Mouse (Mus musculus) thymus, postnatal 14 days (tissue): ENCODE data around the gene Foxf1.

ENCODE experiments used
- DNase-seq: peaks from one replicate; pipeline ENCODE4 v3.0.0; 2021

The Foxf1 gene

GRCm38 (mm10) chr8:121084210-121084951 is at the start of gene Foxf1:
TSS of gene Foxf1 (plus strand) at chr8:121084386.
- no peak for DNase-seq

DNA sequence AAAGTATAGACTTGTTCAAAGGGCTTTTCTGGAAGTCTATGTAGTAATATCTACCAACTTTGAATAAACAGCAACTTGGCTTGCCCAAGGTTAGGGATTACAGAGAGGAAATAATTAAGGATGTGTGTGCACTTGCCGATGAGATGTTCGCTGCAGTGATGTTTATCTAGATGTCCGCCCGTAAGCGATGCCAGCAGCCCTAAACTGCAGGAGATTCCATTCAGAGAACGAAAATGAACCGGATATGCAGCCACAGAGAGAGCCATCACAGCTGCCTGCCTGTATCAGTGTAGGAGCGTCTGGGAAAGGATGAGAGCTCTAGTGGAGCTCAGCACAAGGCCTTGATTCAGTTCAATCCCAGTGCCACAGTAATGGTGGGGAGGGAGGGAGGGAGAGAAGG is 48.6 kb upstream of the Foxf1 start:
- DNase-seq: no peak

DNA sequence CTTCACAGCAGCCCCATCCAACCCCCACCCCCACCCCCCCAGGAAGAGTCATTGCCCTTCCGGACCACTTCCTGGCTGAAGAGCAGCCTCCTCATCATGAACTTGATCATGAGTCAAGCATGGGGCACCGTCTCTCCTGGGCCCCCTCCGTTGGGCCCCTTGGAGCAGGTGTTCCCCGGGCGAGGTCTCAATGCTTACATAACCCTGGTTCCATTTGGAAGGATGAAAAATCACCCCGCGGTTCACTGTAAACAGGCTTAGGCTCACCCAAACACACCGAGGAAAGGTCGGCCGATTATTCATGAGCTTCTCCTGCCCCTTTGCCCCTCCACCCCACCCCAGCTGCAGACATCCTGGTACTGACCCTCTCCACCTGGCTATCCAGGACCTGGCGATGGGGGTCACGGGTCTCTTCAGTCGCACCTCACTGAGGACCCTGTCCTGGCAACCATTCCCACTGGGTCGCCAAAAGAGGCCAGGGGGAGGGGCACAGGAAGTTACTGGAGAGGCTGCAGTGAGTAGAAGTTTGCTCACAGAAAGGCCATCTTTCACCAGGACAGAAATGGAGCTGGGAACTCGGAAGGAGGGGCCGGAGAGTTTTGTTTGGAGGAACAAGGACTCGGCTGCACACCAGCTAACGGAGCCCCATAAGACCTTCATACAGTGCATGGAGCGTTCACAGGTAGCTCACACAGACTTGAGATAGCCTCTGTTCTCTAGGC is 40.3 kb upstream of the Foxf1 start:
- DNase-seq: no peak

GRCm38 (mm10) chr8:121047441-121047840 is 36.7 kb upstream of the Foxf1 start:
- DNase-seq: peak; percentile 50

DNA sequence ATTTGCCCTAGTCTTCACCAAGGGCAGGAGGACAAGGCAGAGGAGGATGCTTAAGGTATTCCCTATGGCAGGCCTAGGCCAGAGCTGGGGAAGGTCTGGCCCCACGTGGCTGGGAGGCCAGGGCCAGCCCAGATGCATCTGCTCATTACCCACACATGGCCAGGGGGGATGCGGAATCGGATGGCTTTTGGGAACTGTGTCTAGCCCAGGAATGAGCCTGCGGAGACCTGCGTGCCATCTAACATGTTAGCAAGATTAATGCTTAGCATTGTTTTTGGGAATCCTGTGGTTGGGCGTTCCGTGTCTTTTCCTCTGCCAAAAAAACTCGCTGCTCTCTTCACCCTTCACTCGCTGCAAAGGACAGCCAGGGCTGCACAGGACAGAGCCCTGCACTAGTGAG is 26.1 kb upstream of the Foxf1 start:
- DNase-seq: no peak

GRCm38 (mm10) chr8:121059098-121059497 is 25.1 kb upstream of the Foxf1 start:
- DNase-seq: no peak

DNA sequence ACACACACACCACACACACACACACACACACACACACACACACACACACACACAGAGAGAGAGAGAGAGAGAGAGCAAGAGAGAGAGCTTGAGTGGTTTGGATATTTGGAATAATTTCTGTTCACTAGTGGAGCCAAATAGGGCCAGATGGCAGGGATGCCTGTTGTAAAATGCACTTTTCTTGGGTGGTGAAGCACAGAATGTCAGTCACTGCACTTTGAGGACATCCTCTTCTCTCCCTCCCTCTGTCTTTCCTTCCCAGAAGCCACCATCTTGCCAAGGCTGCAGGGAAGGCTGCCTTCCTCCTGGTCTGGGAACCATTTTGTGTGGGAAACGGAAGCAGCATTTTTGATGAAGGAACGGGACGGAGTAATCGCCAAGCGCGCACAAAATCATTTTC is 21.7 kb upstream of the Foxf1 start:
- no peak for DNase-seq

DNA sequence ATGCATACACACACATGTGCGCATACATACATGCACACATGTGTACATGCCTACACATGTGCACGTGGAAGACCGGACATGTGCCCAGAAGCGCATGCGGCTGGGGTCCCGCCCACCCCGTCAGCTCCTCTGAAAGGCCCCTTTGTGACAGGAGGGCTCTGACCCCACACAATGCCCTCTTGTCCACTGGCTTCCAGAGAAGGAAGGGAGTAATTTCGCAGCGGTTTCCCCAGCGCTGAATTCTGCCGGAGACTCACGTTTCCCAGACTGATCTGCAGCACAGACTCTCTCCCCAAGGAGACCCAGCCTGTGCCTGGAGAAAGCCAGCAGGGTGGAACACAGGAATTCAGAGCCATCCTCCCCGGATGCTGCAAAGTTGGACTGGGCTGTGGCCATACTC is 20.5 kb upstream of the Foxf1 start:
- no peak for DNase-seq

DNA sequence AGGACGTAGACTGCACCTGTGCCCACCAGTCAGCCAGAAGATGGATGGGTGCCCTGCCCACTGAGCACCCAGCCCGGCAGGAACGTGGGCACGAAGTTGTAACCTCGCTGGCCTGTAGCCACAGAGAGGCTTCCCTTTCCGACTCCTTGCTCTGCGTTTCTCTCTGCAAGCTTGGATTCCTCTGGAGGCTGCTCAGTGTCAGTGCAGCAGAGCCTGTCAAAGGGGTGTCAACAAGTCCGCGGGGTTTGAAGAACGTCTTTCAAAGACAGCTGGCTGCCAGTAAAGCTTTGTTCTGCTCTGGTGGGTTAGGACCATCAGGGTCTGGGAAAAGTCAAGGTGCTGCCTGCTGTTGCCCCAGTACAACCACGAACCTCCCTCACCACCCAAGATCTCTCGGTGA is 12.7 kb upstream of the Foxf1 start:
- no peak for DNase-seq

GRCm38 (mm10) chr8:121072406-121073130 is 11.6 kb upstream of the Foxf1 start:
- no peak for DNase-seq

DNA sequence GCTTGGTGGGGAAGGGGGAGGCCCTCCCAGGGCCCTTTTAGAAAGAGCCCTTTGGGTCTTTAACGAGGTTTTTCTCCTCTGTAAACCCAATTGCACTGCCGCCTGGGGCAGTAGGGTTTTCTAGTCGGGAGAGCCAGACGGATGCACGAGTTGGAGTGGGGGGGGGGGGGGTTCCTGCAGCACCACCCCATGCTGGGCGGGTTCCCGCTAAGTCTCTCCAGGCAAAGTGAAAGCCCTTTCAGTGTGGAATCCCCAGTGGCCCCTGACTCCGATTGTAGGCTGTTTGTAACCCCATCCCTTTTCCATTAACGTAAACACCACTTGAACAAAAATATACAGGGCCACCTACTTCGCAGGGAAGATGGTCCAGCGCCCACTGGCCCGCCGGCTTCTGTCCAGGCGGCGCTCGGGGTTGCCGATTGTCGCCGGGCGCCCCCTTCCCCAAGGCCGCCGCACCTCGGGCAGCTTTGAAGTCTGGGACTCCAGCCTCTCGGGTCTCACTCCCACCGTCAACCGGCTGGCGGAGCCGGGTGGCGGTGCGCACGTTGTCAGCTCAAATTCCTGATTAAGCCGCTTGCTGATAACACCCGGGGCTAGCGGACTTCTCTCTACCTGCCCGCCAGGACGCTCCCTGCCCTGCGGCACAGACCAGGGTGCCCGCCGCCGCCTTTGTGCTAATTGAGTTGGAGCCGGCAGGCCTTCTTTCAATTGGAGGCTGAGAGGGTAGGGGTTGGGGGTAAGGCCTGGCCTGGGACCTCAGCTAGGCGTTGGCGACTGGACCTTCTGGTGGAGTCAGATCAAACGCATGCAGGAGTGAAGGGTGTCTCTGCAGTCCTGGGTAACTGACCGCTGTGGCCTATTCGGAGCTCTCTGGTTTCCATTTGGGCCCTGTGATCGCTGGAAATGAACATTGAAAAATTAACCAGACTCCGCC is 10.7 kb upstream of the Foxf1 start:
- DNase-seq: no peak

- DNase-seq: no peak
These were observed 9.9 kb upstream of the Foxf1 start for GRCm38 (mm10) chr8:121074108-121074847.

DNA sequence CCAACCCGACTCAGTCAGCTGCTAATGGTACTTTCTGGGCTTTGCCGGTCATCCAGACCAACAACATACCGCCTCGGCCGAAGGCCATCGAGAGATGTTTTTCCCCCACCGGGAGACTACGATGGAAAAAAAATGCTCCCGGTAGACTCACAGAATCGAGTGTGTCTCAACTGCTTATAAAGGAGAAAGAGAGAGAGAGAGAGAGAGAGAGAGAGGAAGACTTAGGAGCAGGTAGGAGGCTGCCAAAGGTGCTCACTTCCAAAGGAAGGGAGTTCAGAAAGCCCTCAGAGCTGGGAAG is 9.4 kb upstream of the Foxf1 start:
- no peak for DNase-seq

- DNase-seq: no peak
These were observed 8.2 kb upstream of the Foxf1 start for GRCm38 (mm10) chr8:121075936-121076335.

DNA sequence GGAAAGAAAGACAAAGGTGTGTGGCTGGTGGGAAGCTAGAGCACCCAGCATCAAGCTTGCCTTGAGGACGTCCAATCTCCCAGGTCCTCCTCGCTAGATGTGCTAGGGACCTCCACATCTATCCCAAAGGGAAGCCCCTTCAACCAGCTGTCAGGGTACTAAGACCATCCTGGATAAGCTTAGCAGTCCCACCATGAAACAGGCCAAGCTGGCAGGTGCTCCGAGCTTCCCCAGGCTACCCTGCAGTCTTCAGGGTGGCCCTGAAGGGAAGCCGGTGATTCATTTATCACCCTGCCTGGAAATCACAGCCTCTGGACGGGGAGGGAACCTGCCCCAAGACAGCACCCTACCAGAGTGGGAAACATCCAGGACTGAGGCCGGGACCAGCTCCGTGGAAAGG is 7.6 kb upstream of the Foxf1 start:
- DNase-seq: no peak

- no peak for DNase-seq
These were observed 5.5 kb upstream of the Foxf1 start for GRCm38 (mm10) chr8:121078721-121079120.

- DNase-seq: no peak
These were observed 5.0 kb upstream of the Foxf1 start for GRCm38 (mm10) chr8:121079201-121079600.

DNA sequence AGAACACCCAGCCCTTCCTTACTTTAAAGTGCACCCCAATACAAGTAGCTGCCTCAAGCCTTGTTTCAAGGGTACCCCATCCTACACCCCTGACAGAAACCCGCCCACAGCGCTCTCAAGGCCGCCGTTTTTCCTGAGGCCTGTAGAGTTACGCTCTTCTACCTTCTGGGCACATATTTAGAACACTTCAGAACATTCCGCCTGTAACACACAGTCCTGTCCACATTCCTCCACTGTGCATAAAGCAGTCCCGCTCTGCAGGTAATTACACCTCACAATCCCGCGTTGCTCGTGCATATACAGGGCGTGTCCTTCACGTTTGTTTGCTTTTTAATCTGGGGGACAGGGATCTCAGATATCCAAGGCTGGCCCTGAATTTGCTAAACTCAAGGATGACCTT is 4.2 kb upstream of the Foxf1 start:
- DNase-seq: no peak

- no peak for DNase-seq
These were observed 3.7 kb upstream of the Foxf1 start for GRCm38 (mm10) chr8:121080361-121081090.

DNA sequence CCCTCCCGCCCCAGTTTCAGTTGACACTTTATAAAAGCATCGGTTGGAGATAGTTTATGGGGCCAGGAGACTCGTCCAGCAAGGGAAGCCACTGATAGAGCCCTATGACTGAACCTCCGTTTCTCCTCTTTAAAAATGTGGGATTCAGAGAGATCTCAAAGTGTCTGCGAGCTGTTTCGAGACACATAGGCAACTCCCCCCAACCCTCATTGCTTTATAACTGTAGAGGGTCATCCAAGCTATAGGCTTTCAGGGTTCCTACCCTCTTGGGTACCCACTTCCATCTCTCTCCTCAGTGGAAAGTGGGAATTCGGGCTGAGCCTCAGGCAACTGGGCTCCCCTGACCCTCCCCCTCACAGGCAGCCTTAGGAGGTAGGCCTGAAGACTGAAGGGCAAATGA is 2.8 kb upstream of the Foxf1 start:
- no peak for DNase-seq
